Mouse (Mus musculus): Measurements from ENCODE around the gene Gps2.
A peak's percentile ranks its signal among the peaks of the same experiment; 100 is the strongest.
"Not testable (repeated sequence)": the region's sequence is repeated elsewhere in the genome, so short reads cannot be mapped to it uniquely, and the experiment has no call there.

The Gps2 gene

GRCm38 (mm10) chr11:69936714-69937347 lies 23.1 kb downstream of the Gps2 start:
- DNase-seq (ENCODE audit: low spot score): no peak

DNA sequence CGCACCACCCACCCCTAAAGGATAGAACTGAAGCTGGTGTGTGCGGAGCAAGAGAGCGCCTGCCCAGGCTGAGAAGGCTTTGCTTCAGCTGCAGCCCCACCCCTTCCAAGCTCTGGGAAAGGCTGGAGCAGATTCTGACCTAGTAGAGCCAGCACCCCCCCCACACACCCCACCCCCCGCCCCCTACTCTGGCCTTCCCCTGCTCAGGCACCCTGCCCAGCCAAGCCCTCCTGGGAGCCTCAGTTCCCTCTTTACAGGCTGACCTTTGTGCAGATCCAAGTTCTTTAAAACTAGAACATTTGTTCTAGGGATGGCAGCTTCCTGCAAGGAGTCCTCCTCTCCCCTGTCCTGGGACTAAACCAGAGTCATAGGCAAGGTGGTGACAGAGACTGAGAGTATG lies 23.7 kb downstream of the Gps2 start:
- no peak for DNase-seq (ENCODE audit: low spot score)

DNA sequence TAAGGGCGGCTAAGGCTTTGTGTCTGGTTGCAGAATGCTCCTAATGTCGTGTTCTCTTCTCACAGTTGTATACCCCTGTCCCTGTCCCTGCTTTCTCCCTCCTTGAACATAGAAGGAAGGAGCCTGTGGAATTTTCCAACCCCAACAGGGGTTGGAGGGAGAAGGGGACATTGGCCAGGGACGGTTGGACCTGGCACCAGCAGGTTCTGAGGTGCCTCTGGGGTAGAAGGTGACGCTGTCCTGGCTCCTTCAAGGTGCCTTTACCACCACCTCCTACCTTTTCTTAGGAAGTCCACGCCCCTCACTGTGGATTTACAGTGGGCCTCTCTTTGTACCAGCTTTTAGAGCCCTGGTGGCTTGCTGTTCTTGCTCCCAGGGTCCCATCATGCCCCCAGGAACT lies 24.1 kb downstream of the Gps2 start:
- no peak for DNase-seq (ENCODE audit: low spot score)

DNA sequence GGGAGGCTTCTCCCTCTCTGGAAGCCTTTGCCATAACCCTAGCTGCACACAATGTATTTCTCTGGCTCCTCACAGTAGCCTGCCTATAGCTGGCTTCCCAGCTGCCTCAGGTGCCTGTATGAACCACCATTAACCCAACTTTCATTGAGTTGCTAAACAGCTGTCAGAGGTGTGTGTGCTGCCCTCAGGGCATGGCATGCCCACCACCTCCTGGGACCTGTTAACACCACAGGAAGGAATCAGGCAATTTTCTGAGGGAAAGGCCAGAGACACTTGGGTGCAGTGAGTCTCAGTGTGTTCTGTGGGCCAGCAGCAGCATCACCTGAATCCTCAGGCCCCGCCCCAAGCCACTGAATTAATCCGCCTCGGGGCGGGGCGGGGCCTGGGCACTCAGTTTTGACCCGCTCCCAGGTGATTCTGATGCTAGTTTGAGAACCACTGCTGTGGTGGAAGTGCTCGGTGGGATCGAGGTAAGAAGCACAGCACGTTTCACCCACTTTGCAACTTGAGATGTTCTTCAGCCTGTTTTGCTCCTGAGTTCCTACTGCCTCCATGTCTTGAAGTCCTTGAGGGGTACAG lies 24.8 kb downstream of the Gps2 start:
- DNase-seq (ENCODE audit: low spot score): no peak

- no peak for DNase-seq (ENCODE audit: low spot score)
These were observed 25.5 kb downstream of the Gps2 start for GRCm38 (mm10) chr11:69939181-69939580.

DNA sequence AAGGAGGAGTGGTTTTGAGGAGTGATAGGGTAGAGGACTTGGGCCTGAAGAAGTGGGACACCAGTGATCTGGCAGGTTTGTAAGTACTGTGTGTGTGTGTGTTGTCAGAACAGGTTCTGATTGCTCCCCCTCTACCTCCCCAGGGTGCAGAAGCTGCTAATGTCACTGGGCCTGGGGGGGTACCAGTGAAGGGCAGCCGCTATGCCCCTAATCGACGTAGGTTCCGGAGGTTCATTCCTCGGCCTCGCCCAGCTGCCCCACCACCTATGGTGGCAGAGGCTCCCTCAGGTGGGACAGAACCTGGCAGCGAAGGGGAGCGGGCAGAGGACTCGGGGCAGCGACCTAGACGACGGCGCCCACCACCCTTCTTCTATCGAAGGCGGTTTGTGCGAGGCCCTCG lies 26.0 kb downstream of the Gps2 start:
- DNase-seq (ENCODE audit: low spot score): no peak

DNA sequence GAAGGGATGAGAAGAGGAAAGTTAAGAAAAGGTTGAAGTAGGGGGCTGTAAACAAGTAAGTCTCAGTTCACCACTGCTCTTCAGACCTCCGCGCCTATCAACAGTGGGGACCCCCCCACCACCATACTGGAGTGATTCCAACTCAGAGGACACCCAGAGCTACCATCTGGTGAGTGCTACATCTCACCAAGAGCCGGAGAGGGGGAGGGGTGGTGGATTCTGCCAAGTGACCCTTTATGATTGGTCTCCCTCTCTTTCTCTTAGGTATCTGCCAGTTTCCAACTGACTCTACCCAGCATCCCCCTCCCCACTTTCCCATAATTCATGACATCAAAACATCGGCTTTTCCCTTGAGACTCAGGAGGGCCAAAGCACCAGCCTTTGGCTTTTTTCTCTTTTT lies 27.3 kb downstream of the Gps2 start:
- no peak for DNase-seq (ENCODE audit: low spot score)

- DNase-seq (ENCODE audit: low spot score): no peak
These were observed 31.5 kb downstream of the Gps2 start for GRCm38 (mm10) chr11:69945216-69945615.

DNA sequence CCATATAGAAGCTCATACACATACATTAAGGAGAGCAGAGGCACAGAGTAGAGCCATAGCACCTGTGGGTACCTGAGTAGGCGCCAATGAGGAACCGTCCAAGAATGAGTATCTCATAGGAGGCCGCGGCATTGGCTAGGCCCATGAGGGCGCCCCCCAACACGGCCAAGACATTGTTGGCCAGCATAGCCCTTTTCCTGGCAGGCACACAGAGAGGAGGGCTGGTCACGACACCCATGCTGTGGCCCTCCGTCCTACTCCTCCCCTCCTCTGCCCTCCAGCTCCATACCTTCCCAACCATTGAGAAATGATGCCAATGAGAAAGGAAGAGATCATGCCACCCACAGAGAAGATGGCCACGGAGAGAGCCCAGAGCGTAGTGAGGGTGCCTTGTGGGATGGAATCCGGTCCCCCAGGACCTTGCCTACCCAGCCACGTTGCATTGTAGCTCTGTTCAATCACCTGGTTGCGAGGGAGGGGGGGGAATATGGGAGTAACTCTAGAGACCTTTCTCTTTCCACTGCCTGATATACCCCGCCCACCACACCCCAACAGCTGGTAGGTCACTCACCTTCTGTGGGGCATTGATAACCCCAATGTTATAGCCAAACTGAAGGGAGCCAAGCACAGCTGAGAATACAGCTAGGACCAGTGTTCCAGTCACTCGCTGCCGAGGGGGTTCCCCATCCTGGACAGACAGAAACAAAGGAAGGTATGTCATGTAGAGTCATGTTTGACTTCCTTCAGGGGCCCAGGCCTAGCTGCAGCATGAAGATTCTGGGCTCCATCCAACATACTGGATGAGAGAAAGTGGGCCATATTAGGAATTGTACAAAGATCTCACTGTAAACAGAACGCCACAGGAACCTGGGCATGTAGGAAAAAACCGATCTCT lies 32.6 kb downstream of the Gps2 start:
- DNase-seq (ENCODE audit: low spot score): no peak

DNA sequence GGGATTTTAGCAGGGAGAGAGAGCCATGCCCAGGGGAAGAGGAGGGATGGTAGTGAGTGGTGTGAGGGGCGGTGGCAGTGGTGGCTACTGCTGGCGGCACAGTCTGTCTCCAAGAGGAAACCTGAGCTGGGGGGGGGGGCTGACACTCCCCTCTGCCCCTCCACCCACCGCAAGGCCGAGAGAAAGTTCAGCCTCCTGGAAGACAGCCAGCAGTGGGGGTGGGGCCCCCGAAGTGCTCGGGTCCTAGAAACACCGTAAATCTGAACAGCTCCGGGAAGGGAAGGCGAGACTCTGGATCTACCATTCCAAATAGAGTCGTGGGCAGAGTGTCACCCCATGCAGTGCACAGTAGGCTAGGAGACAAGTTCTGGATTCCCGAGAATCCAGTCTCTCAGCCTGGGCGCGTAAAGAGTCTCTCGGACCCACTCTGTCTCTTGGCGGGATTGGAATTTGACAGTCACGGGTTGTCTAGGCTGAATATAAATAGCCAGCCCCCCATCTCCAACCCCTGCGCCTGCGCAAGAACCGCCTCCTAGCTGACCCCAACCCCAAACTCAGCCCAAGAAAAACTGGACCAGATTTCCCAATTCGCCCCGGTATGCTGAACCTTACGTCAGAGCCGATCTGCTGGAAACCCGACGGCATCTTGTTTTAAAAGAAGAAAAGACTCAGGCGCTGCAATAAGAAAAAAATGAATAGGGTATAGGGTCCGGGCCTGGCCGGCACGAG lies 33.8 kb downstream of the Gps2 start:
- no peak for DNase-seq (ENCODE audit: low spot score)

GRCm38 (mm10) chr11:69948066-69948762 lies 34.5 kb downstream of the Gps2 start, which contains the start of gene Slc2a4:
Slc2a4 (minus strand) TSS chr11:69948188.
- peak; percentile 91 for DNase-seq (ENCODE audit: low spot score)

DNA sequence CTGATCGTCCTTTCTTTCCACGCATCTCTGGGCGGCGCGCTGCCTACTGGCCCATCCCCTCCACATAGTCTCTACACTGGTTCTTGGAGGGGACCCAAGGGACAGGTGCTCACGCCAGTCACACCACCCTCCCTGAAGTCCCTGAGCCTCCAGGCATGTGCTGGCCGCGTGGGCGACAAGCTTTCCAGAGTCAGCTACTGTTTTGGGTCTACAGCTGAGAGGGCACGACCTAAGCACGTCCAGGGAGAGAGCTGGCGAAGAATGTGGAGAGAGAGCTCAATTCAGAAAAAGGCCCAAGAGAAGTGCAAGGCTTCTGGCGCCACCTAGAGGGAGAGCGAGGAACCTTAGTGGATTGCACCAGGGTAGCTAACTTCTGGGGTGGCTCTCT lies 35.1 kb downstream of the Gps2 start:
- peak; percentile 89 for DNase-seq (ENCODE audit: low spot score)

DNA sequence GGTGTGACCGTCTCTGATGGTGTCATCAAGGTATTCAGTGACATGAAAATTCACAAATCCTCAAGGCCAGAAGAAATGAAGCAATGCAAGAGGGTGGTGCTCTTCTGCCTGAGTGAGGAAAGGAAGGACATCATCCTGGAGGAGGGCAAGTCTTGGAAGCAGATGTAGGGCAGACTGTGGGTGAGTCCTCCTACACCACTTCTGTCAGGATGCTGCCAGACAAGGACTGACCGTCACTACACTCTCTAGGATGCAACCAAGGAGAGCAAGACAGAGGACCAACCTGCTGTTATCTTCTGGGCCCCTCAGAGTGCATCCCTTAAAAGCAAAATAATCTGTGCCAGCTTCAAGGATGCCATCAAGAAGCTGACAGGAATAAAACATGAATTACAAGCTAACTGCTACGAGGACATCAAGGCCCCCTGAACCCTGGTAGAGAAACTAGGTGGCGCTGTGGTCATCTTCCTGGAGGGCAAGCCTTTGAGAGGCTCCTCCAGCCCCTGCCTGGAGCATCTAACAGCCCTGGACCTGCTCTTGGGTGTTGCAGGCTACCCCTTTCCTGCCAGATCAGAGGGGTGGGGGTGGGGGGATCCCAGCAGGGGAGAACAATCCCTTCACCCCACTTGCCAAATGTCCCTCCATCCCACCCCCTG lies 37.2 kb downstream of the Gps2 start:
- DNase-seq (ENCODE audit: low spot score): no peak

- DNase-seq (ENCODE audit: low spot score): no peak
These were observed 38.6 kb downstream of the Gps2 start for GRCm38 (mm10) chr11:69952274-69952673.

- DNase-seq (ENCODE audit: low spot score): no peak
These were observed 39.7 kb downstream of the Gps2 start for GRCm38 (mm10) chr11:69953267-69953915.

DNA sequence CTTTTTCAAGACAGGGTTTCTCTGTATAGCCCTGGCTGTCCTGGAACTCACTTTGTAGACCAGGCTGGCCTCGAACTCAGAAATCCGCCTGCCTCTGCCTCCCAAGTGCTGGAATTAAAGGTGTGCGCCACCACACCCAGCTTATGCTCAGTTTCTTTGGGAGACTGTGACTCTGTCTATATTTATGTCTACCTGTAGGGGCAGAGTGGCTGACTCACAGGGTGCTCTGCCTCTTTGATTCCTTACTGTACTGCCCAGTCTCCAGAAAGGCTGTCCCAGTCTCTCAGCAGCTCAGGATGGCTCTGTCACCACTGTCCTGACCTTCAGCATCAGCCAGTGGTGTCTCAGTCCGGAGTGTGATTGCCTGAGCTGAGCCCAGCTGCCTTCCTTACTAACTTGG lies 41.9 kb downstream of the Gps2 start:
- DNase-seq (ENCODE audit: low spot score): not testable (repeated sequence)

DNA sequence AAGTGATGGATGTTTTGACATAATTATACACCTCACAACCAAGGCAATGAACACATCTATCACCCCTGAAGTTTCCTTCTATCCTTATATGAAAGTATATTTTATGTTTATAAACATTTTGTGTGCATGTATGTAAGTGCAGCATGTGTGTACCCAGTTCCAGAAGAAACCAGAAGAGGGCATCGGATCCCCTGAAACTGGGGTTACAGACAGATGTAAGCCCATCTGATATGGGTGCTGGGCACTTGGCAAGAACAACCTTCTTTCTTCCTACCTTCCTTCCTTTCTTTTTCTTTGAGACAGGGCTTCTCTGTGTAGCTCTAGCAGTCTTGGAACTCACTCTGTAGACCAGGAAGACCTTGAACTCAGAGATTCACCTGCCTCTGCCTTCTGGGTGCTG lies 42.5 kb downstream of the Gps2 start:
- DNase-seq (ENCODE audit: low spot score): no peak

- DNase-seq (ENCODE audit: low spot score): no peak
These were observed 46.9 kb downstream of the Gps2 start for GRCm38 (mm10) chr11:69960616-69961015.

DNA sequence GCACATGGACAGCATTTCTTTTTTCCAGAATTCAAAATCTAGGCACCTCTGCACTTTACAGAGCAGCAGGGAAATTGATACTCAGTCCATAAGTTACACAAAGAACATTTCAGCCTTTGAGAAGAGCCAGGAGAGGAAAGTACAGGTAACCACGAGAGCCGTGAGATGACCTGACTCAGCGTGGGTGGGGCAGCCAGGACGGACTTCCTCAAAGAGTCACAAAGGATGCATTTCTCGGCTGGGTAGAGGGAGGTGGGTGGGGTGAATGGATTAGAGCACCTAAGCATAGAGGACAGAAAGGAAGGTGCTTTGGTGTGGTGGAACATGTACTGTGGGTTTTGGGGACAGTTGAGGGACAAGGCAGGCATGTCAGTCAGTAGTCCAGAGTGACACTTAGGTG lies 48.2 kb downstream of the Gps2 start:
- no peak for DNase-seq (ENCODE audit: low spot score)

- DNase-seq (ENCODE audit: low spot score): no peak
These were observed 51.1 kb downstream of the Gps2 start, which contains the start of gene Cldn7 for GRCm38 (mm10) chr11:69964650-69965270. Cldn7 (plus strand) TSS chr11:69964779.

Data from lung, postnatal 25 days (tissue).